Comparison of ENCODE assay signal across 20 mouse cellular contexts in the genomic region with DNA sequence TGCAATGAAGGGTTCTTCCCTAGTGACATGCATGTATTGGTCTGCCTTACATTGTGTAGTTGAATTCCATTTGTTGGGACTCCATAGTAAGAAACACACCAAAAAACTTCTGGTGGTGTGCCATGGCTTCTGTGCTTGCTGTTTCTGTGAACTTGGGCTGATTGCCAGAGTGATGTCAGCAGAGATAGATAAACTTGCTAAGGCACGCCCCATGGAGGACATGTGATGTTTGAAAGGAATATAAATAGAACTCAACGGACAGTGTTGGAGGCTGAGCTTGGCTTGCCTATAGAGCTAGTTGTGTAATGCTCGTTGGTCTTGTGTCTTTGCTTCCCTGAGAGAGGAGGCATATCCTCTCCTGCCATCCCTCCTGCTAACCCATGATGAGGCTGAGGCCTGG. TPM values are rescaled to one million over a fixed set of nuclear protein-coding genes. Genes with fewer than 3 reads are reported as not detected.
A peak's percentile ranks its signal among the peaks of the same experiment; 100 is the strongest.
DNase-seq lines count a peak whose midpoint lies in the region; ATAC-seq lines count a peak whose summit lies in the region.
"Had no signal": no experiment of that assay in that cellular context is flagged by ENCODE, and none has a peak within 500 bp of the region (broad histone marks: within the 10 kb centered on the region; RNA-seq: fewer than 3 reads in every experiment).

No protein-coding gene starts in this region.

- H3K4me1 ChIP-seq in liver, embryonic 16.5 days (ENCODE audit: control insufficient read depth, low read depth, low read length): no peaks in the 10 kb centered on the region
- no peaks in the 10 kb centered on the region for H3K4me1 ChIP-seq in liver, embryonic 12.5 days
- H3K4me1 ChIP-seq: embryonic facial prominence, embryonic 13.5 days; forebrain, embryonic 13.5 days; hindbrain, embryonic 10.5 days had no signal

- DNase-seq in adrenal gland, postnatal 14 days: peak; percentile 12
- DNase-seq in adrenal gland, postnatal 10 days: no peak
- peak; percentile 33 for DNase-seq in lung, postnatal 36 days
- no peak for DNase-seq in lung, adult 18-20 months
- no peak for DNase-seq in right cerebral cortex, postnatal 4 days
- DNase-seq: adrenal gland, postnatal 25 days; cerebellum, adult 18-20 months; cerebellum, adult 9-11 months; cerebellum, postnatal 36 days; forebrain, postnatal 0 days; gastrocnemius, adult 2 months; gastrocnemius, postnatal 25 days had no signal

- ATAC-seq in liver, embryonic 16.5 days (ENCODE audit: low read depth): peak; percentile 45; the same call in 1 of the 2 replicates
- ATAC-seq in liver, embryonic 12.5 days: no peak
- ATAC-seq: forebrain, embryonic 13.5 days; forebrain, postnatal 0 days had no signal

- no peak overlapping the region for H3K4me3 ChIP-seq in liver, embryonic 16.5 days (ENCODE audit: low read depth, low read length)
- H3K4me3 ChIP-seq in liver, embryonic 12.5 days: no peak overlapping the region
- H3K4me3 ChIP-seq: embryonic facial prominence, embryonic 13.5 days; forebrain, embryonic 13.5 days; gastrocnemius, adult 2 months; heart, embryonic 12.5 days; hindbrain, embryonic 10.5 days had no signal

- H3K36me3 ChIP-seq in liver, embryonic 16.5 days (ENCODE audit: control insufficient read depth, insufficient read depth): no peaks in the 10 kb centered on the region
- H3K36me3 ChIP-seq in liver, embryonic 12.5 days: no peaks in the 10 kb centered on the region
- H3K36me3 ChIP-seq: embryonic facial prominence, embryonic 13.5 days; heart, embryonic 12.5 days; hindbrain, embryonic 10.5 days had no signal

- H3K4me2 ChIP-seq in liver, embryonic 16.5 days (ENCODE audit: low read depth, low read length): no peak overlapping the region
- no peak overlapping the region for H3K4me2 ChIP-seq in liver, embryonic 12.5 days
- H3K4me2 ChIP-seq: embryonic facial prominence, embryonic 13.5 days; forebrain, embryonic 13.5 days; heart, embryonic 12.5 days; hindbrain, embryonic 14.5 days had no signal

- H3K27me3 ChIP-seq in liver, embryonic 16.5 days (ENCODE audit: control insufficient read depth, insufficient read depth, low read depth, low read length): no peaks in the 10 kb centered on the region
- no peaks in the 10 kb centered on the region for H3K27me3 ChIP-seq in liver, embryonic 12.5 days (replicated peaks)
- H3K27me3 ChIP-seq: embryonic facial prominence, embryonic 13.5 days; forebrain, embryonic 13.5 days; heart, embryonic 12.5 days had no signal

- H3K9ac ChIP-seq in liver, embryonic 16.5 days (ENCODE audit: low read depth, low read length): no peak overlapping the region
- no peak overlapping the region for H3K9ac ChIP-seq in liver, embryonic 12.5 days
- H3K9ac ChIP-seq: embryonic facial prominence, embryonic 13.5 days; forebrain, embryonic 13.5 days; forebrain, postnatal 0 days; heart, embryonic 12.5 days; hindbrain, embryonic 14.5 days had no signal

- H3K27ac ChIP-seq in liver, embryonic 16.5 days (ENCODE audit: low read length): no peak overlapping the region
- no peak overlapping the region for H3K27ac ChIP-seq in liver, embryonic 12.5 days
- H3K27ac ChIP-seq: embryonic facial prominence, embryonic 13.5 days; forebrain, embryonic 13.5 days; gastrocnemius, adult 2 months; hindbrain, embryonic 10.5 days; hindbrain, embryonic 14.5 days had no signal

- WGBS in liver, embryonic 16.5 days (ENCODE audit: insufficient replicate concordance): 48% methylated on average over 3 of the region's 3 CpGs
- WGBS in liver, embryonic 12.5 days (ENCODE audit: insufficient replicate concordance): 44% methylated on average over 3 of the region's 3 CpGs

- H3K9me3 ChIP-seq in liver, embryonic 16.5 days (replicated peaks; ENCODE audit: control insufficient read depth, low read length): no peaks in the 10 kb centered on the region
- H3K9me3 ChIP-seq in liver, embryonic 12.5 days (replicated peaks): no peaks in the 10 kb centered on the region
- H3K9me3 ChIP-seq: embryonic facial prominence, embryonic 13.5 days; forebrain, embryonic 13.5 days; hindbrain, embryonic 10.5 days had no signal

RNA-seq across cellular contexts. Expression of a gene that starts 10.7 kb away (rescaled TPM):
- 0.26 and 0.60 TPM in 2 replicates for total RNA-seq in adrenal gland, postnatal 14 days (2021)
- total RNA-seq in adrenal gland, postnatal 10 days (2021): under 1 TPM; 0.24 to 0.64 TPM
- not detected in 2 replicates for polyA plus RNA-seq in liver, embryonic 16.5 days (2015; fragmentation: Nextera tagmentation; extraction: Ambion mirVana)
- polyA plus RNA-seq in liver, embryonic 12.5 days (2016; fragmentation: Nextera tagmentation; extraction: Ambion mirVana): 0.04 TPM in 1 of 2 replicates, not detected in the other
- total RNA-seq: gastrocnemius, adult 2 months; granulocyte monocyte progenitor cell, adult 5-6 weeks had no signal

RNA-seq across cellular contexts. Expression of a gene that starts 42.0 kb away (rescaled TPM):
- 26.9 and 32.8 TPM in 2 replicates for total RNA-seq in adrenal gland, postnatal 14 days (2021)
- total RNA-seq in adrenal gland, postnatal 10 days (2021): 10 to 100 TPM; 28.8 to 42.4 TPM
- polyA plus RNA-seq in liver, embryonic 16.5 days (2015; fragmentation: Nextera tagmentation; extraction: Ambion mirVana): 7.0 and 8.6 TPM in 2 replicates
- polyA plus RNA-seq in liver, embryonic 12.5 days (2016; fragmentation: Nextera tagmentation; extraction: Ambion mirVana): 10.8 and 11.8 TPM in 2 replicates

Comparison
In these comparisons a context has a peak if more than half of its experiments do, and no peak if none do; other contexts are left out.
1. DNase-seq: peak in adrenal gland, postnatal 14 days (single experiment) and lung, postnatal 36 days (single experiment); none in adrenal gland, postnatal 10 days (single experiment), lung, adult 18-20 months (0 of 2) and right cerebral cortex, postnatal 4 days (single experiment).